ENCODE assay signal across 17 mouse cellular contexts in genomic region chr1:57792212-57792611, GRCm38 (mm10). TPM values are rescaled to one million over a fixed set of nuclear protein-coding genes. Genes with fewer than 3 reads are reported as not detected.
DNase-seq lines count a peak whose midpoint lies in the region; ATAC-seq lines count a peak whose summit lies in the region.
"Had no signal": no experiment of that assay in that cellular context is flagged by ENCODE, and none has a peak within 500 bp of the region (broad histone marks: within the 10 kb centered on the region; RNA-seq: fewer than 3 reads in every experiment).

No protein-coding gene starts in this region.

- no peaks in the 10 kb centered on the region for H3K36me3 ChIP-seq in heart, embryonic 16.5 days (ENCODE audit: control insufficient read depth, insufficient read depth)
- H3K36me3 ChIP-seq in lung, embryonic 15.5 days = no peaks in the 10 kb centered on the region
- H3K36me3 ChIP-seq in kidney, embryonic 15.5 days = no peaks in the 10 kb centered on the region
- H3K36me3 ChIP-seq: G1E; midbrain, embryonic 10.5 days had no signal

- intact Hi-C loops in heart, postnatal 25 days (cut with DNase I) = no loop called here

- H3K9ac ChIP-seq in heart, embryonic 16.5 days (ENCODE audit: low read length) = no peak overlapping the region
- no peak overlapping the region for H3K9ac ChIP-seq in lung, embryonic 15.5 days
- no peak overlapping the region for H3K9ac ChIP-seq in kidney, embryonic 15.5 days
- H3K9ac ChIP-seq: forebrain, postnatal 0 days had no signal

- no peaks in the 10 kb centered on the region for H3K27me3 ChIP-seq in heart, embryonic 16.5 days (ENCODE audit: control insufficient read depth, insufficient read depth, low read length)
- H3K27me3 ChIP-seq in lung, embryonic 15.5 days = no peaks in the 10 kb centered on the region
- H3K27me3 ChIP-seq in kidney, embryonic 15.5 days = no peaks in the 10 kb centered on the region

- no peak; the same call in 1 of the 2 replicates for ATAC-seq in heart, embryonic 16.5 days (replicated peaks; ENCODE audit: extremely low read depth, insufficient read depth, low FRiP score)
- peak; percentile 35; the same call in 1 of the 2 replicates for ATAC-seq in lung, embryonic 15.5 days (ENCODE audit: borderline replicate concordance, extremely low read depth, low FRiP score, low TSS enrichment)
- no peak for ATAC-seq in kidney, embryonic 15.5 days (replicated peaks; ENCODE audit: low FRiP score)
- ATAC-seq: forebrain, postnatal 0 days had no signal

- H3K4me3 ChIP-seq in heart, embryonic 16.5 days (ENCODE audit: low read length) = no peak overlapping the region
- no peak overlapping the region for H3K4me3 ChIP-seq in lung, embryonic 15.5 days
- H3K4me3 ChIP-seq in kidney, embryonic 15.5 days (replicated peaks) = no peak overlapping the region
- H3K4me3 ChIP-seq: midbrain, embryonic 10.5 days had no signal

- 0 out of 2 replicates have a peak overlapping the region, but pooled peaks have one; percentile 10 for H3K27ac ChIP-seq in heart, embryonic 16.5 days (ENCODE audit: low read length)
- H3K27ac ChIP-seq in lung, embryonic 15.5 days = no peak overlapping the region
- H3K27ac ChIP-seq in kidney, embryonic 15.5 days = 0 out of 2 replicates have a peak overlapping the region, but pooled peaks have one; percentile 41
- H3K27ac ChIP-seq: midbrain, embryonic 10.5 days had no signal

- peaks cover 6% of the 10 kb centered on the region; the same call in 1 of the 2 replicates for H3K4me1 ChIP-seq in heart, embryonic 16.5 days (ENCODE audit: control insufficient read depth, insufficient read depth, low read length)
- H3K4me1 ChIP-seq in lung, embryonic 15.5 days = peaks cover 6% of the 10 kb centered on the region; the same call in 1 of the 2 replicates
- H3K4me1 ChIP-seq in kidney, embryonic 15.5 days = 0 out of 2 replicates have a peak, but pooled peaks cover 6% of the 10 kb centered on the region
- H3K4me1 ChIP-seq: midbrain, embryonic 10.5 days had no signal

- 61% methylated on average over 4 of the region's 4 CpGs for WGBS in heart, embryonic 16.5 days
- 56% methylated on average over 4 of the region's 4 CpGs for WGBS in lung, embryonic 15.5 days
- WGBS in kidney, embryonic 15.5 days = 69% methylated on average over 4 of the region's 4 CpGs

- no peak overlapping the region for H3K4me2 ChIP-seq in heart, embryonic 16.5 days (ENCODE audit: low read depth, low read length)
- no peak overlapping the region for H3K4me2 ChIP-seq in lung, embryonic 15.5 days
- H3K4me2 ChIP-seq in kidney, embryonic 15.5 days = no peak overlapping the region

- DNase-seq in heart, postnatal 25 days (ENCODE audit: low spot score) = no peak
- DNase-seq in lung, postnatal 4 days = no peak
- peak; percentile 10 to 22 for DNase-seq in kidney, postnatal 4 days
- DNase-seq in right cerebral cortex, adult 2 months (ENCODE audit: low spot score in 2 of 2) = no peak
- DNase-seq in left cerebral cortex, adult 9 months (ENCODE audit: low spot score in 2 of 2) = no peak
- DNase-seq: cerebellum, postnatal 25 days; forebrain, postnatal 0 days; gastrocnemius, postnatal 14 days; layer of hippocampus, postnatal 36 days; left cerebral cortex, postnatal 4 days; right cerebral cortex, postnatal 4 days; thymus, postnatal 36 days had no signal

- H3K9me3 ChIP-seq in heart, embryonic 16.5 days (replicated peaks; ENCODE audit: control insufficient read depth, low read length) = no peaks in the 10 kb centered on the region
- H3K9me3 ChIP-seq in lung, embryonic 15.5 days = no peaks in the 10 kb centered on the region
- H3K9me3 ChIP-seq in kidney, embryonic 15.5 days (replicated peaks) = no peaks in the 10 kb centered on the region
- H3K9me3 ChIP-seq: G1E; midbrain, embryonic 10.5 days had no signal

RNA-seq across cellular contexts. Expression of gene Spats2l, which starts 18.2 kb away (rescaled TPM):
- polyA plus RNA-seq in heart, embryonic 16.5 days (2015; fragmentation: Nextera tagmentation; extraction: Ambion mirVana) = 61.5 and 63.1 TPM in 2 replicates
- 1 to 10 TPM; 8.6 to 9.1 TPM for total RNA-seq in heart, postnatal 25 days (2021)
- polyA plus RNA-seq in lung, embryonic 15.5 days (2015; fragmentation: Nextera tagmentation; extraction: Ambion mirVana) = 73.7 and 79.6 TPM in 2 replicates
- 62.3 and 63.8 TPM in 2 replicates for polyA plus RNA-seq in kidney, embryonic 15.5 days (2015; fragmentation: Nextera tagmentation; extraction: Ambion mirVana)
- polyA plus RNA-seq: G1E had no signal

Comparison
In these comparisons a context has a peak if more than half of its experiments do, and no peak if none do; other contexts are left out.
1. DNase-seq: peak in kidney, postnatal 4 days (2 of 2); none in heart, postnatal 25 days (single experiment), lung, postnatal 4 days (0 of 2), right cerebral cortex, adult 2 months (0 of 2) and left cerebral cortex, adult 9 months (0 of 2).